Mouse (Mus musculus) frontal cortex, adult 2 months (tissue): ENCODE measurements around the gene Borcs5. TPM values are rescaled to one million over a fixed set of nuclear protein-coding genes. Genes with fewer than 3 reads are reported as not detected.

ENCODE experiments used
- DNase-seq, 2 experiments: peaks; one replicate each; pipeline ENCODE4 v3.0.0; 2022; ENCODE audit warnings: low spot score in 1 of 2; ENCODE audit errors: extremely low spot score in 1 of 2
- polyA plus RNA-seq: library from polyadenylated mRNA; depleted of rRNA; stranded (reverse); fragments of >200 nt; gene quantifications from 2 replicates; pipeline ENCODE4 v1.2.3, GENCODE M21; 2012; rRNA removed

The Borcs5 gene
- polyA plus RNA-seq, 1 experiment, result 39.6 TPM

DNA sequence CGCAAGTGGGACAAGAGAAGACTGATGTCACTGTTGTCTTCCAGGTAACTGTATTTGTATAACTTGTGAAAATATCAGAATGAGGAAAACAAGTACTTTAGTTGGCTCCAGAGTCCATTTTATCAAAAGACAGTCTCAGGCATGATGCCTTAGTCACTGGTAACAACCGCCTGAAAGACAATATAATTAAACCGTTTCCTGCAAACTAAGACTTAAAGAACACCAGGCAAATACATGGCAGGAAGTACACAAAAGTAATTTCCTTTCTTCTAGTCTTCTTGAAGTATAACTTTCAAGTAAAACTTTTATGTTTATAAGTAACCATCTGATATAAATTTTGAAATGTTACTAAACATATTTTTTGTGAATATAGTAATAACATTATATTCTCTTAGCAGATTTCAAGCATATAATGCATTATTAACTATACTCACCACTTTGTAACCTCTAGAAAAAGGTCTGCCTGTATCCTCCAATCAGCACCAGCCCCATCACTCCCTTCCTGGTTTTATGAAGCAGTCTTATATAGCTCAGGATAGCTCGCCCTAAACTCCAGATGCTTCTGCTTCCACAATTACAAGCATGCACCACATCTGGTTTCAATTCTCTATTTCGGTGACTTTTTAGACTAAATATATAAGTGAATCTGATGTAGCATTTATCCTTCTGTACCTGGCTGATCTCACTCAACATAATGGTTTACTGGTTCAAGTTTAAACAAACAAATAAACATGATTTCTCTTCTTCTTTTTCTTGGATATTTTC, 112.8 kb downstream of the Borcs5 start:
- no peak for DNase-seq

- no peak for DNase-seq
Observed at GRCm38 (mm10) chr6:134753412-134753811, 114.1 kb downstream of the Borcs5 start.

GRCm38 (mm10) chr6:134753858-134754257, 114.5 kb downstream of the Borcs5 start:
- DNase-seq, result no peak

DNA sequence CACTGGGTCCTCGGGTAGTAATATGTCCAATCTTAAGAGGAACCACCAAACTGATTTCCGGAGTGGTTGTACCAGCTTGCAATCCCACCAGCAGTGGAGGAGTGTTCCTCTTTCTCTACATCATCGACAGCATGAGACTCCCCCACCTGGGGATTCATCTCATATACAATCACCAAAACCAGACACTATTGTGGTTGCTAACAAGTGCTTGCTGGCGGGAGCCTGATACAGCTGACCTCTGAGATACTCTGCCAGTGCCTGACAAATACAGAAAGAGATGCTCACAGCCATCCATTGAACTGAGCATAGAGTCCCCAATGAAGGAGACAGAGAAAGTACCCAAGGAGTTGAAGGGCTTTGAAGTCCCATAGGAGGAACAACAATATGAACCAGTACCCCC, 116.7 kb downstream of the Borcs5 start:
- DNase-seq, result no peak

Other genes starting within 250 kb of the Borcs5 start
- not detected in 2 replicates for gene Bcl2l14, start 243.2 kb upstream of the Borcs5 start, polyA plus RNA-seq
- gene Lrp6, start 72.5 kb upstream of the Borcs5 start, polyA plus RNA-seq, result 26.7 and 26.8 TPM in 2 replicates
- 7.6 and 9.2 TPM in 2 replicates for gene Mansc1, start 7.0 kb upstream of the Borcs5 start, polyA plus RNA-seq
- 7.3 and 8.4 TPM in 2 replicates for gene Dusp16, start 153.1 kb downstream of the Borcs5 start, polyA plus RNA-seq
- gene Crebl2, start 190.6 kb downstream of the Borcs5 start, polyA plus RNA-seq, result 29.2 and 30.2 TPM in 2 replicates